Mouse (Mus musculus): ENCODE data around the gene Sh3rf3. TPM values are rescaled to one million over a fixed set of nuclear protein-coding genes. Genes with fewer than 3 reads are reported as not detected.

Gene Sh3rf3
- polyA plus RNA-seq, 2 experiments = not detected

- no peak for DNase-seq (ENCODE audit: low read depth in 3 of 3, low spot score in 3 of 3)
- 65% methylated on average over 10 of the region's 10 CpGs for WGBS (ENCODE audit: insufficient replicate concordance)
- Histone ChIP-seq H3K27me3 (ENCODE audit: control insufficient read depth, insufficient read depth, low read length) (no peaks in the 10 kb centered on the region), H3K36me3 (replicated peaks; ENCODE audit: control insufficient read depth, insufficient read depth, low read depth) (no peaks in the 10 kb centered on the region), H3K4me3 (ENCODE audit: insufficient read depth in 1 of 2, low read depth in 2 of 2, low read length in 2 of 2) (no peak overlapping the region), H3K4me1 (replicated peaks; ENCODE audit: control insufficient read depth in 2 of 2, insufficient read depth in 2 of 2, low read length in 1 of 2) (no peaks in the 10 kb centered on the region), H3K9ac (replicated peaks) (no peak overlapping the region), H3K9me3 (ENCODE audit: control insufficient read depth, low read length) (no peaks in the 10 kb centered on the region), H3K4me2 (ENCODE audit: low read depth) (no peak overlapping the region), H3K27ac (no peak overlapping the region)
- ATAC-seq (ENCODE audit: insufficient read depth) = no peak
- TF ChIP-seq EP300 (IDR thresholded peaks at IDR 0.05; ENCODE audit: low read depth) = no peak
Measured at GRCm38 (mm10) chr10:59150938-59151657, 337.9 kb downstream of the Sh3rf3 start.

GRCm38 (mm10) chr10:59152544-59153081 lies 339.5 kb downstream of the Sh3rf3 start:
- no peaks in the 10 kb centered on the region for H3K4me1 ChIP-seq (replicated peaks; ENCODE audit: control insufficient read depth in 2 of 2, insufficient read depth in 2 of 2, low read length in 1 of 2)
- WGBS (ENCODE audit: insufficient replicate concordance) = 26% methylated on average over 5 of the region's 5 CpGs
- H3K4me2 ChIP-seq (ENCODE audit: low read depth) = no peak overlapping the region
- TF ChIP-seq CTCF (IDR thresholded peaks at IDR 0.05; ENCODE audit: low read depth) = peak; percentile 9; the same call in 1 of the 2 replicates
- no peak for TF ChIP-seq EP300 (IDR thresholded peaks at IDR 0.05; ENCODE audit: low read depth)
- no peak for DNase-seq (ENCODE audit: low read depth in 3 of 3, low spot score in 3 of 3)
- no peak overlapping the region for H3K27ac ChIP-seq
- no peak overlapping the region for H3K9ac ChIP-seq (replicated peaks)
- no peaks in the 10 kb centered on the region for H3K9me3 ChIP-seq (ENCODE audit: control insufficient read depth, low read length)
- no peaks in the 10 kb centered on the region for H3K27me3 ChIP-seq (ENCODE audit: control insufficient read depth, insufficient read depth, low read length)
- ATAC-seq (ENCODE audit: insufficient read depth) = no peak
- no peak overlapping the region for H3K4me3 ChIP-seq (ENCODE audit: insufficient read depth in 1 of 2, low read depth in 2 of 2, low read length in 2 of 2)
- H3K36me3 ChIP-seq (replicated peaks; ENCODE audit: control insufficient read depth, insufficient read depth, low read depth) = no peaks in the 10 kb centered on the region

- Histone ChIP-seq H3K27ac (no peak overlapping the region), H3K4me3 (ENCODE audit: insufficient read depth in 1 of 2, low read depth in 2 of 2, low read length in 2 of 2) (no peak overlapping the region), H3K27me3 (ENCODE audit: control insufficient read depth, insufficient read depth, low read length) (no peaks in the 10 kb centered on the region), H3K36me3 (replicated peaks; ENCODE audit: control insufficient read depth, insufficient read depth, low read depth) (no peaks in the 10 kb centered on the region), H3K9ac (replicated peaks) (no peak overlapping the region), H3K4me1 (replicated peaks; ENCODE audit: control insufficient read depth in 2 of 2, insufficient read depth in 2 of 2, low read length in 1 of 2) (peaks cover 11% of the 10 kb centered on the region in 2 experiments), H3K9me3 (ENCODE audit: control insufficient read depth, low read length) (no peaks in the 10 kb centered on the region), H3K4me2 (ENCODE audit: low read depth) (no peak overlapping the region)
- DNase-seq (ENCODE audit: low read depth in 3 of 3, low spot score in 3 of 3) = no peak
- TF ChIP-seq EP300 (IDR thresholded peaks at IDR 0.05; ENCODE audit: low read depth) = no peak
- no peak for TF ChIP-seq CTCF (IDR thresholded peaks at IDR 0.05; ENCODE audit: low read depth)
- ATAC-seq (ENCODE audit: insufficient read depth) = no peak
- 39% methylated on average over 3 of the region's 3 CpGs for WGBS (ENCODE audit: insufficient replicate concordance)
Measured at GRCm38 (mm10) chr10:59158627-59159026, 345.5 kb downstream of the Sh3rf3 start.

GRCm38 (mm10) chr10:59162185-59162897 lies 349.2 kb downstream of the Sh3rf3 start:
- H3K4me1 ChIP-seq (replicated peaks; ENCODE audit: control insufficient read depth in 2 of 2, insufficient read depth in 2 of 2, low read length in 1 of 2) = peaks cover 13 to 16% of the 10 kb centered on the region in 2 experiments
- H3K36me3 ChIP-seq (replicated peaks; ENCODE audit: control insufficient read depth, insufficient read depth, low read depth) = no peaks in the 10 kb centered on the region
- no peaks in the 10 kb centered on the region for H3K27me3 ChIP-seq (ENCODE audit: control insufficient read depth, insufficient read depth, low read length)
- H3K9ac ChIP-seq (replicated peaks) = no peak overlapping the region
- H3K4me2 ChIP-seq (ENCODE audit: low read depth) = peak overlapping the region; percentile 3
- no peaks in the 10 kb centered on the region for H3K9me3 ChIP-seq (ENCODE audit: control insufficient read depth, low read length)
- H3K4me3 ChIP-seq (ENCODE audit: insufficient read depth in 1 of 2, low read depth in 2 of 2, low read length in 2 of 2) = no peak overlapping the region
- no peak for TF ChIP-seq CTCF (IDR thresholded peaks at IDR 0.05; ENCODE audit: low read depth)
- TF ChIP-seq EP300 (IDR thresholded peaks at IDR 0.05; ENCODE audit: low read depth) = peak; percentile 76
- no peak overlapping the region; the same call in 1 of the 2 replicates for H3K27ac ChIP-seq
- WGBS (ENCODE audit: insufficient replicate concordance) = 13% methylated on average over 4 of the region's 4 CpGs
- ATAC-seq (ENCODE audit: insufficient read depth) (peak; percentile 84), DNase-seq (ENCODE audit: low read depth in 3 of 3, low spot score in 3 of 3) (peak; percentile 49 to 51 (median 50))

All from liver, embryonic 14.5 days (tissue).